Mouse (Mus musculus): ENCODE data around the gene Tmem50b.
"Not testable (repeated sequence)": the region's sequence is repeated elsewhere in the genome, so short reads cannot be mapped to it uniquely, and the experiment has no call there.

Gene Tmem50b

DNA sequence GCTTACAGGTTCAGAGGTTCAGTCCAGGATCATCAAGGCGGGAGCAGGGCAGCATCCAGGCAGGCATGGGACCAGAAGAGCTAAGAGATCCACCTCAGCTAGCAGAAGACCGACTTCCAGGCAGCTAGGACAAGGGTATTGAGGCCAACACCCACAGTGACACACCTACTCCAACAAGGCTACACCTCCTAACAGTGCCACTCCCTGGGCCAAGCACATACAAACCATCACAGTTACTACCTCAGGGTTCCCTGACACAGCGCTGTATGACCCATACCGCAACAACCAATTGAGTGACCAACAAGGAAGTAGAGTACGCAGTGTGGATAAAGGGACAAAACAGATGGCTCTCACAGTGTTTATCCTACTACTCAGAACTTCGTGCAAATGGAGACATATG is 61.2 kb downstream of the Tmem50b start:
- DNase-seq: no peak

DNA sequence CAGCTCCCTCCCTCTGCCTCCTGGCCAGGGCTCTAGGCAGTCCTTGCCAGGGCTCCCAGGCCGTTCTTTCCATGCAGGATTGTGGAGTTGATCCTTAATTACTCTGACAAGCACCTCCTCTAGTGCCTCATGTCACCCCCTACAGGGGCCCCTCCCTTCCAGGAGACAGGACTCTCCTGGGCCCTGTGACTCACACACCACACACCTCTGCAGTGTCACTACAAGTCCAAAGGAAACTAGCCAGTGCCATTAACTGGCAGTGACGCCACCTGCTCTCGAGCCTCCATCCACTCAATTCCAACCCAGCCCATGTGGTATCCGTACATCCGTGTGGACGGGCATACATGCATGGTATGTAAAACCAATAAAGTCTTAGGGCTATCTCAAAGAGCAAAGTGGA is 62.7 kb downstream of the Tmem50b start:
- no peak for DNase-seq

- DNase-seq: no peak
Measured at GRCm38 (mm10) chr16:91534477-91534876, 63.1 kb downstream of the Tmem50b start.

GRCm38 (mm10) chr16:91533097-91534001 is 64.3 kb downstream of the Tmem50b start:
- DNase-seq: no peak

GRCm38 (mm10) chr16:91532429-91532828 is 65.2 kb downstream of the Tmem50b start:
- no peak for DNase-seq

DNA sequence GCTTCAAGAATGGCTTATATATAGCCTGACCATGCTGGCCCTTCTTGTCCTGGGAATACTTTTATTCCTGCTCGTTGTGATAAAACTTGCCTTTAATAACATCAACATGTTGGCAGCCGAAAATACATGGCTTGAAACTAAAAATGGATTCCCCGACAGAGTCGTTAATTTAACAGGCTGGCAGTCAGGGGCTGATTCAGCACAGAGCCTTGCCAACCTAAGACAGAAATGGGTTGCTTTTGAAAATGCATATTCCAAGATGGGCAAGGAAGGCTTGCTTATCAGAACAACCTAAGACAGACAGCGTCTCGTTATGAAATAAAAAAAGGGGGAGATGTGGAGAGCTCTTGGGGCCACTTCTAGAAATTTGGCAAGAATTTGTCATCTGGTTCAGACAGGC is 65.7 kb downstream of the Tmem50b start:
- DNase-seq: no peak

DNA sequence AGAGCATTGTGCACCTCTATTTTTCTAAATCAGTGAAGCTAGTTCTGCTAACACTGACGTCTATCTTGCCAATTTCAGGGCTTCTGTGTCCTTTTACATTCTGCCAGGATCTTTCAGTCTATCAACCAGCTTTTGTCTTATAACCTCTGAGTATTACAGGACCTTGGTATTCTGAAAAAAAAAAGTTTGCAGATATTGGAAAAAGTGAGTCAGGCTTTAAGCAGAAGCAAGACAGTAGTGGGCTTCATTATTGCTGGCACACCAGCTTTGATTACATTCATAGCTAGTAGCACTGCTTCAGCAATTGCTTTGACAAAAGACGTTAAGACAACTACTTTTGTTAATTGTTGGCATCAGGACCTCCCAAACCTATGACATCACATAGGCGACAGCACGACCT is 66.8 kb downstream of the Tmem50b start:
- not testable (repeated sequence) for DNase-seq

- DNase-seq: no peak
Measured at GRCm38 (mm10) chr16:91528578-91528977, 69.0 kb downstream of the Tmem50b start.

DNA sequence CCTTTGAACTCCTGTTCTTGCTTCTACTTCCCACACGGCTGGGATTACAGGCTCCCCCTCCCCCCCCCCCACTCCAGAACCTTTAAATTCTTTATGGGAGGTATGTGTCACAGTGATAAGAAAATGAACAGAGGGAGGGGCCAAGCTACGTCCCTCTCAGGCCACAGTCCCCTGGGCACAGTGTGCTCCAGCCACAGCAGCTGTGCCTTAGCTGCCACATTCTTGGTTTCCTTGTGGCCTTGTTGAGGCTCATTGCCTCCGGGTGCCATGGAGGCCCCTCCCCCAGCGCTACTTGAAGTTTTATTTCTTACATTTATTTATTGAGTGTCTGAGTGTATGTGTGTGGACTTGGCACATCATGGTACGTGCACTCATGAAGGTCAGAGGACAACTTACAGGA is 70.1 kb downstream of the Tmem50b start:
- DNase-seq: no peak

DNA sequence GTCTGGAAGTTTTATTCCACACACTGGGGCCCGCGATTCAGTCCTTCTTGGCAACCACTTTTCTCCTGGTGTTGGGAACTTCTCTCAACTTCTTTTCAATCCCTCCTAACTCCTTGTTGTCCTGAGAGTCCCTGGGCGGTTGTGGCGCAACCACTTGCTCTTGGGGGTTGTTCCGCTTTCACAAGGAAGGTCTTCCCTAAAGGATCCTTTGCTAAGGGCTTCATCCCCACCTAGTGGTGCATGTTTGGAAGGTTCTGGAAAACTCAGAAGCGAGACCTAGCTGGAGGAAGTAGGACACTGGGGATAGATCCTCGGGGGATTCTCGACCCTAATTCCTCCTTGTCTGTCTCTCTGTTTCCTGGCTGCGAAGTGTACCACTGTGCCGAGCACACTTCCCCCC is 70.5 kb downstream of the Tmem50b start:
- peak; percentile 75 for DNase-seq

DNA sequence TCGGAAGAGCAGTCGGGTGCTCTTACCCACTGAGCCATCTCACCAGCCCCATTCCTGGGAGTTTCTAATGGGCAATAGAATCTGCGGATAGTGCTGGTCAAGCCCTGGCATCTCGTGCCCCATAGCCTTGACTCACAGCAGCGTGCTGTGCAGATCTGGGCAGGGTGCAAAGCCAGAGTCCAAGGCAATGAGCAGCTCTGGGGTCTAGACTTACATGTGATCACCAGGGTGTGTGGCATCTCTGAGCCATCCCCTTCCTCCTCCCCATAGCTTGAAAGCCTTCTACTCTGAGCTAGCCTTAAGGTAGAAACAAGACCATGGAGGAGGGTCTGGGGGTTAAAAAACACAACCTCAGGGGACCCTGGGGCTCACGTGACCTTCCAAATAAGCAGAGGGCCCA is 71.3 kb downstream of the Tmem50b start:
- no peak for DNase-seq

Measured in lung, postnatal 4 days (tissue).